Mouse (Mus musculus) lung, embryonic 14.5 days (tissue): ENCODE measurements around the gene Ikzf4. TPM values are rescaled to one million over a fixed set of nuclear protein-coding genes. Genes with fewer than 3 reads are reported as not detected.

Experiments used
- ATAC-seq: fragments of 200-750 bp; cut with Nextera tagmentation; 2 replicates; pipeline ENCODE4 v1.8.0; 2017; ENCODE audit warnings: mild to moderate bottlenecking, moderate TSS enrichment, moderate library complexity; ENCODE audit not compliant: insufficient read depth
- DNase-seq: peaks from one replicate; pipeline ENCODE4 v3.0.0-alpha.2; 2015
- H3K27ac ChIP-seq: fragments of 300-500 bp; sonication (generic); 2 replicates; pipeline ENCODE4 v1.5.1; 2014; ENCODE audit warnings: low read depth, mild to moderate bottlenecking, moderate library complexity
- H3K27me3 ChIP-seq: fragments of 300-500 bp; sonication (generic); 2 replicates; pipeline ENCODE4 v1.6.1; 2014; ENCODE audit warnings: low read length, control low read depth; ENCODE audit not compliant: insufficient read depth
- H3K36me3 ChIP-seq: fragments of 300-500 bp; sonication (generic); 2 replicates; pipeline ENCODE4 v1.6.1; 2014; ENCODE audit warnings: control low read depth; ENCODE audit not compliant: insufficient read depth
- H3K4me1 ChIP-seq: fragments of 300-500 bp; sonication (generic); 2 replicates; pipeline ENCODE4 v1.6.1; 2014; ENCODE audit warnings: antibody characterized with exemption, control low read depth; ENCODE audit not compliant: insufficient read depth
- H3K4me2 ChIP-seq: fragments of 300-500 bp; sonication (generic); 2 replicates; pipeline ENCODE4 v1.6.1; 2014; ENCODE audit warnings: mild to moderate bottlenecking
- H3K4me3 ChIP-seq: fragments of 300-500 bp; sonication (generic); 2 replicates; pipeline ENCODE4 v1.5.1; 2014; ENCODE audit warnings: low read depth, low read length
- H3K9ac ChIP-seq: fragments of 300-500 bp; sonication (generic); 2 replicates; pipeline ENCODE4 v1.6.1; 2014
- H3K9me3 ChIP-seq: fragments of 300-500 bp; sonication (generic); 2 replicates; pipeline ENCODE4 v1.6.1; 2016; ENCODE audit warnings: low read depth, low read length, control low read depth
- CTCF ChIP-seq: IDR thresholded peaks from 2 replicates; pipeline ENCODE4 v1.5.1; 2016; ENCODE audit warnings: antibody characterized with exemption, low read depth
- WGBS: fragments of 180-500 bp; shearing (Covaris S2); extraction: QIAGEN DNeasy Blood & Tissue Kit; methylation state at CpG from one replicate; pipeline ENCODE4 v1.1.7; 2014; 5-methylcytosine and 5-hydroxymethylcytosine counted together
- polyA plus RNA-seq: library from polyadenylated mRNA; unstranded; fragments of >200 nt; fragmentation: Nextera tagmentation; extraction: Ambion mirVana; gene quantifications from 2 replicates; pipeline ENCODE4 v1.2.1, GENCODE M21; 2014

Ikzf4 gene
- polyA plus RNA-seq, 1 experiment from 2014 or later: 3.5 TPM

GRCm38 (mm10) chr10:128668790-128669672 lies 23.2 kb upstream of the Ikzf4 start:
- peak; percentile 74 for DNase-seq
- 0 out of 2 replicates have a peak, but pooled peaks cover 6% of the 10 kb centered on the region for H3K4me1 ChIP-seq
- 1% methylated on average over 42 of the region's 42 CpGs for WGBS
- H3K9ac ChIP-seq: peak overlapping the region; percentile 66
- TF ChIP-seq CTCF: no peak
- no peaks in the 10 kb centered on the region for H3K27me3 ChIP-seq
- H3K27ac ChIP-seq: peak overlapping the region; percentile 67; the same call in 1 of the 2 replicates
- ATAC-seq: peak; percentile 47
- no peaks in the 10 kb centered on the region; the same call in 1 of the 2 replicates for H3K36me3 ChIP-seq
- peak overlapping the region; percentile 73 for H3K4me2 ChIP-seq
- H3K9me3 ChIP-seq: no peaks in the 10 kb centered on the region
- H3K4me3 ChIP-seq: peak overlapping the region; percentile 73

- Histone ChIP-seq H3K4me3 (no peak overlapping the region), H3K4me1 (no peaks in the 10 kb centered on the region), H3K4me2 (no peak overlapping the region), H3K27me3 (no peaks in the 10 kb centered on the region), H3K9ac (no peak overlapping the region), H3K36me3 (no peaks in the 10 kb centered on the region), H3K9me3 (no peaks in the 10 kb centered on the region), H3K27ac (no peak overlapping the region)
- no peak for DNase-seq
- no peak for TF ChIP-seq CTCF
- ATAC-seq: no peak
- 92% methylated on average over 2 of the region's 2 CpGs for WGBS
Observed at GRCm38 (mm10) chr10:128665806-128666205, 20.0 kb upstream of the Ikzf4 start.

GRCm38 (mm10) chr10:128665307-128665706 lies 19.5 kb upstream of the Ikzf4 start:
- 80% methylated on average over 3 of the region's 3 CpGs for WGBS
- ATAC-seq: no peak
- Histone ChIP-seq H3K4me2 (no peak overlapping the region), H3K4me1 (no peaks in the 10 kb centered on the region), H3K36me3 (no peaks in the 10 kb centered on the region), H3K27ac (no peak overlapping the region), H3K9me3 (no peaks in the 10 kb centered on the region), H3K27me3 (no peaks in the 10 kb centered on the region), H3K9ac (no peak overlapping the region), H3K4me3 (no peak overlapping the region)
- DNase-seq: no peak
- TF ChIP-seq CTCF: no peak

GRCm38 (mm10) chr10:128664808-128665207 lies 19.0 kb upstream of the Ikzf4 start:
- no peak overlapping the region for H3K27ac ChIP-seq
- DNase-seq: no peak
- no peak overlapping the region for H3K4me2 ChIP-seq
- WGBS: 62% methylated on average over 3 of the region's 3 CpGs
- no peak for TF ChIP-seq CTCF
- H3K4me3 ChIP-seq: no peak overlapping the region
- no peak overlapping the region for H3K9ac ChIP-seq
- H3K36me3 ChIP-seq: no peaks in the 10 kb centered on the region
- no peaks in the 10 kb centered on the region for H3K4me1 ChIP-seq
- no peaks in the 10 kb centered on the region for H3K27me3 ChIP-seq
- ATAC-seq: no peak
- H3K9me3 ChIP-seq: no peaks in the 10 kb centered on the region

- TF ChIP-seq CTCF: no peak
- no peak overlapping the region for H3K9ac ChIP-seq
- ATAC-seq (no peak), DNase-seq (no peak)
- no peaks in the 10 kb centered on the region for H3K27me3 ChIP-seq
- no peaks in the 10 kb centered on the region for H3K9me3 ChIP-seq
- no peak overlapping the region for H3K27ac ChIP-seq
- 48% methylated on average over 5 of the region's 5 CpGs for WGBS
- H3K36me3 ChIP-seq: no peaks in the 10 kb centered on the region
- no peak overlapping the region for H3K4me3 ChIP-seq
- no peak overlapping the region for H3K4me2 ChIP-seq
- H3K4me1 ChIP-seq: no peaks in the 10 kb centered on the region
Observed at GRCm38 (mm10) chr10:128663441-128664220, 17.8 kb upstream of the Ikzf4 start.

- no peak overlapping the region for H3K27ac ChIP-seq
- TF ChIP-seq CTCF: no peak
- ATAC-seq (no peak), DNase-seq (no peak)
- no peak overlapping the region for H3K9ac ChIP-seq
- no peaks in the 10 kb centered on the region for H3K27me3 ChIP-seq
- no peak overlapping the region for H3K4me3 ChIP-seq
- no peak overlapping the region for H3K4me2 ChIP-seq
- no peaks in the 10 kb centered on the region for H3K4me1 ChIP-seq
- H3K36me3 ChIP-seq: no peaks in the 10 kb centered on the region
- no peaks in the 10 kb centered on the region for H3K9me3 ChIP-seq
Observed at GRCm38 (mm10) chr10:128662465-128662864, 16.7 kb upstream of the Ikzf4 start.

GRCm38 (mm10) chr10:128659490-128659889 lies 13.7 kb upstream of the Ikzf4 start:
- no peak for DNase-seq
- WGBS: 38% methylated on average over 9 of the region's 9 CpGs

More at GRCm38 (mm10) chr10:128659490-128659889, 13.7 kb upstream of the Ikzf4 start:
- ATAC-seq: no peak
- H3K9ac ChIP-seq: no peak overlapping the region
- no peak for TF ChIP-seq CTCF
- H3K4me3 ChIP-seq: no peak overlapping the region
- H3K27ac ChIP-seq: no peak overlapping the region
- H3K27me3 ChIP-seq: no peaks in the 10 kb centered on the region
- no peaks in the 10 kb centered on the region for H3K36me3 ChIP-seq
- H3K9me3 ChIP-seq: no peaks in the 10 kb centered on the region
- H3K4me2 ChIP-seq: no peak overlapping the region
- no peaks in the 10 kb centered on the region for H3K4me1 ChIP-seq
